Comparison of ENCODE assay signal across 27 mouse cellular contexts in genomic region chr6:89430749-89431148, GRCm38 (mm10).
A peak's percentile ranks its signal among the peaks of the same experiment; 100 is the strongest.
DNase-seq lines count a peak whose midpoint lies in the region; ATAC-seq and TF ChIP-seq lines count a peak whose summit lies in the region.
"Had no signal": no experiment of that assay in that cellular context is flagged by ENCODE, and none has a peak within 500 bp of the region (broad histone marks: within the 10 kb centered on the region; RNA-seq: fewer than 3 reads in every experiment).

No protein-coding gene starts in this region.

- TF ChIP-seq RAD21 in MEL (IDR thresholded peaks at IDR 0.05; ENCODE audit: low read depth, low read length): no peak

- no peak for TF ChIP-seq POLR2A in kidney, adult 2 months (IDR thresholded peaks at IDR 0.05; ENCODE audit: low read depth, low read length)
- no peak for TF ChIP-seq POLR2A in liver, adult 2 months (IDR thresholded peaks at IDR 0.05; ENCODE audit: extremely low read depth, insufficient read depth, low read length)
- TF ChIP-seq POLR2A in MEL (IDR thresholded peaks at IDR 0.05; ENCODE audit: control insufficient read depth in 1 of 2, insufficient read depth in 1 of 2, low read depth in 1 of 2, low read length in 2 of 2, poor library complexity in 1 of 2): no peak

- H3K36me3 ChIP-seq in kidney, adult 2 months (ENCODE audit: control insufficient read depth, insufficient read depth, low read length): no peaks in the 10 kb centered on the region
- H3K36me3 ChIP-seq in liver, adult 2 months (ENCODE audit: control insufficient read depth, insufficient read depth, low read length): no peaks in the 10 kb centered on the region
- H3K36me3 ChIP-seq in liver, postnatal 0 days (replicated peaks; ENCODE audit: insufficient read depth, low read length): no peaks in the 10 kb centered on the region
- H3K36me3 ChIP-seq in MEL (ENCODE audit: control insufficient read depth in 1 of 2, insufficient read depth in 2 of 2, low read length in 2 of 2): peaks cover 0 to 9% of the 10 kb centered on the region in 2 experiments; a peak in 2 of 4 replicates
- H3K36me3 ChIP-seq in macrophage (ENCODE audit: inconsistent target): no peaks in the 10 kb centered on the region
- no peaks in the 10 kb centered on the region for H3K36me3 ChIP-seq in stomach, postnatal 0 days (ENCODE audit: control insufficient read depth, insufficient read depth, low read length)
- H3K36me3 ChIP-seq in forebrain, embryonic 13.5 days (ENCODE audit: poor library complexity, severe bottlenecking): no peaks in the 10 kb centered on the region
- H3K36me3 ChIP-seq: forebrain, embryonic 10.5 days; G1E; heart, embryonic 10.5 days; heart, embryonic 13.5 days; hindbrain, embryonic 10.5 days; hindbrain, embryonic 13.5 days had no signal

- H3K4me3 ChIP-seq in kidney, adult 2 months (ENCODE audit: insufficient read depth, low read depth, low read length): no peak overlapping the region
- no peak overlapping the region for H3K4me3 ChIP-seq in liver, adult 2 months (ENCODE audit: insufficient read depth, low read depth, low read length)
- H3K4me3 ChIP-seq in liver, postnatal 0 days (ENCODE audit: low read depth, low read length): no peak overlapping the region
- H3K4me3 ChIP-seq in MEL (ENCODE audit: control insufficient read depth in 1 of 2, insufficient read depth in 1 of 2, low read depth in 2 of 2, low read length in 2 of 2) (no peak overlapping the region), macrophage (ENCODE audit: inconsistent target) (no peak overlapping the region)
- no peak overlapping the region for H3K4me3 ChIP-seq in stomach, postnatal 0 days (ENCODE audit: low read depth, low read length)
- no peak overlapping the region for H3K4me3 ChIP-seq in forebrain, embryonic 13.5 days
- H3K4me3 ChIP-seq: forebrain, embryonic 10.5 days; gastrocnemius, adult 2 months; heart, embryonic 10.5 days; heart, embryonic 13.5 days; hindbrain, embryonic 10.5 days; hindbrain, embryonic 13.5 days had no signal

- H3K4me2 ChIP-seq in liver, postnatal 0 days (ENCODE audit: low read depth, low read length): no peak overlapping the region
- no peak overlapping the region for H3K4me2 ChIP-seq in stomach, postnatal 0 days (replicated peaks; ENCODE audit: low read depth)
- no peak overlapping the region for H3K4me2 ChIP-seq in forebrain, embryonic 13.5 days
- H3K4me2 ChIP-seq: heart, embryonic 13.5 days; hindbrain, embryonic 13.5 days had no signal

- no peaks in the 10 kb centered on the region for H3K27me3 ChIP-seq in kidney, adult 2 months (replicated peaks; ENCODE audit: control insufficient read depth, insufficient read depth, low read length)
- H3K27me3 ChIP-seq in liver, adult 2 months (ENCODE audit: control insufficient read depth, insufficient read depth, low read length): no peaks in the 10 kb centered on the region
- H3K27me3 ChIP-seq in liver, postnatal 0 days (ENCODE audit: insufficient read depth, low read length): no peaks in the 10 kb centered on the region
- no peaks in the 10 kb centered on the region for H3K27me3 ChIP-seq in MEL (ENCODE audit: control insufficient read depth in 1 of 2, insufficient read depth in 2 of 2, low read length in 2 of 2)
- H3K27me3 ChIP-seq in stomach, postnatal 0 days (ENCODE audit: control insufficient read depth, insufficient read depth, low read length): no peaks in the 10 kb centered on the region
- H3K27me3 ChIP-seq in forebrain, embryonic 13.5 days: no peaks in the 10 kb centered on the region
- H3K27me3 ChIP-seq: heart, embryonic 13.5 days; hindbrain, embryonic 13.5 days had no signal

- no peaks in the 10 kb centered on the region for H3K9me3 ChIP-seq in liver, postnatal 0 days (ENCODE audit: low read length)
- no peaks in the 10 kb centered on the region for H3K9me3 ChIP-seq in MEL (replicated peaks; ENCODE audit: insufficient read depth, low read length)
- no peaks in the 10 kb centered on the region for H3K9me3 ChIP-seq in stomach, postnatal 0 days (ENCODE audit: control insufficient read depth, low read length)
- H3K9me3 ChIP-seq in forebrain, embryonic 13.5 days (replicated peaks): no peaks in the 10 kb centered on the region
- H3K9me3 ChIP-seq: forebrain, embryonic 10.5 days; G1E; heart, embryonic 10.5 days; heart, embryonic 13.5 days; hindbrain, embryonic 10.5 days; hindbrain, embryonic 13.5 days had no signal

- no peak for ATAC-seq in liver, postnatal 0 days
- ATAC-seq in stomach, postnatal 0 days (ENCODE audit: low FRiP score, low TSS enrichment): no peak
- ATAC-seq in forebrain, embryonic 13.5 days: no peak
- ATAC-seq: CD4-positive, CD25-positive, alpha-beta regulatory T cell, adult 4 months; forebrain, embryonic 14.5 days; forebrain, postnatal 0 days; hindbrain, embryonic 16.5 days; inflammation-experienced regulatory T-cells, adult 6 months had no signal

- no peaks in the 10 kb centered on the region for H3K79me2 ChIP-seq in liver, adult 2 months (ENCODE audit: control insufficient read depth, insufficient read depth, low read length)
- H3K79me2 ChIP-seq in MEL (ENCODE audit: control insufficient read depth, insufficient read depth, low read length, poor library complexity) (no peaks in the 10 kb centered on the region), macrophage (ENCODE audit: inconsistent target) (no peaks in the 10 kb centered on the region)

- TF ChIP-seq EP300 in liver, postnatal 0 days (IDR thresholded peaks at IDR 0.05; ENCODE audit: low read depth): no peak
- TF ChIP-seq EP300 in MEL (IDR thresholded peaks at IDR 0.05; ENCODE audit: low read depth in 1 of 2, low read length in 2 of 2): no peak
- no peak for TF ChIP-seq EP300 in stomach, postnatal 0 days (optimal IDR thresholded peaks at IDR 0.05)

- H3K27ac ChIP-seq in kidney, adult 2 months (ENCODE audit: insufficient read depth, low read depth, low read length): no peak overlapping the region
- no peak overlapping the region for H3K27ac ChIP-seq in liver, adult 2 months (replicated peaks; ENCODE audit: insufficient read depth, low read depth, low read length)
- no peak overlapping the region for H3K27ac ChIP-seq in liver, postnatal 0 days (ENCODE audit: low read depth)
- no peak overlapping the region for H3K27ac ChIP-seq in MEL (ENCODE audit: control insufficient read depth, low read depth, low read length)
- peak overlapping the region; percentile 24; the same call in 1 of the 2 replicates for H3K27ac ChIP-seq in macrophage
- no peak overlapping the region for H3K27ac ChIP-seq in stomach, postnatal 0 days (replicated peaks)
- H3K27ac ChIP-seq in forebrain, embryonic 13.5 days: no peak overlapping the region
- H3K27ac ChIP-seq: forebrain, embryonic 10.5 days; gastrocnemius, adult 2 months; heart, embryonic 10.5 days; heart, embryonic 13.5 days; hindbrain, embryonic 10.5 days; hindbrain, embryonic 13.5 days had no signal

- no peak overlapping the region for H3K9ac ChIP-seq in liver, adult 2 months (ENCODE audit: low read depth, low read length)
- no peak overlapping the region for H3K9ac ChIP-seq in liver, postnatal 0 days (replicated peaks)
- H3K9ac ChIP-seq in MEL (ENCODE audit: control insufficient read depth, low read depth, low read length, poor library complexity, severe bottlenecking): no peak overlapping the region
- no peak overlapping the region for H3K9ac ChIP-seq in stomach, postnatal 0 days (ENCODE audit: low read length)
- H3K9ac ChIP-seq in forebrain, embryonic 13.5 days: no peak overlapping the region
- H3K9ac ChIP-seq: forebrain, postnatal 0 days; heart, embryonic 13.5 days; hindbrain, embryonic 13.5 days had no signal

- H3K4me1 ChIP-seq in kidney, adult 2 months (ENCODE audit: control insufficient read depth, insufficient read depth, low read length): peaks cover 4% of the 10 kb centered on the region
- no peaks in the 10 kb centered on the region for H3K4me1 ChIP-seq in liver, adult 2 months (ENCODE audit: control insufficient read depth, insufficient read depth, low read length)
- no peaks in the 10 kb centered on the region for H3K4me1 ChIP-seq in liver, postnatal 0 days (ENCODE audit: insufficient read depth)
- H3K4me1 ChIP-seq in MEL (ENCODE audit: control insufficient read depth in 1 of 2, insufficient read depth in 2 of 2, low read length in 2 of 2): peaks cover 5 to 17% of the 10 kb centered on the region in 2 experiments; a peak in 3 of 4 replicates
- H3K4me1 ChIP-seq in stomach, postnatal 0 days (replicated peaks; ENCODE audit: control insufficient read depth, insufficient read depth): no peaks in the 10 kb centered on the region
- H3K4me1 ChIP-seq in forebrain, embryonic 13.5 days: no peaks in the 10 kb centered on the region
- H3K4me1 ChIP-seq: forebrain, embryonic 10.5 days had no signal

- TF ChIP-seq CTCF in kidney, adult 2 months (conservative IDR thresholded peaks at IDR 0.05; ENCODE audit: insufficient read depth, insufficient read length, low read depth, low read length): no peak
- no peak for TF ChIP-seq CTCF in liver, adult 2 months (IDR thresholded peaks at IDR 0.05; ENCODE audit: low read depth, low read length)
- TF ChIP-seq CTCF in liver, postnatal 0 days (IDR thresholded peaks at IDR 0.05; ENCODE audit: low read depth): no peak
- TF ChIP-seq CTCF in MEL (IDR thresholded peaks at IDR 0.05 in 2 of 3, conservative IDR thresholded peaks at IDR 0.05 in 1 of 3; ENCODE audit: control insufficient read depth in 1 of 3, insufficient read depth in 1 of 3, low read depth in 2 of 3, low read length in 3 of 3, poor library complexity in 1 of 3, severe bottlenecking in 1 of 3): no peak
- no peak for TF ChIP-seq CTCF in stomach, postnatal 0 days (IDR thresholded peaks at IDR 0.05; ENCODE audit: low read depth)

- peak; percentile 33 for DNase-seq in kidney, adult 2 months
- no peak for DNase-seq in kidney, postnatal 25 days
- DNase-seq in liver, adult 2 months (ENCODE audit: extremely low read depth, low read depth, low spot score): peak; percentile 12
- no peak for DNase-seq in liver, postnatal 0 days
- DNase-seq in MEL (ENCODE audit: low read depth, low spot score): no peak
- no peak for DNase-seq in stomach, postnatal 0 days (ENCODE audit: low spot score)
- DNase-seq: adrenal gland, adult 8-10 months; adrenal gland, postnatal 25 days; cerebellum, adult 18-20 months; cerebellum, adult 9-10 months; cerebellum, postnatal 14 days; forebrain, postnatal 0 days; gastrocnemius, adult 2 months; gastrocnemius, postnatal 14 days; heart, postnatal 14 days had no signal

TF ChIP-seq in MEL, 35 proteins besides CTCF, POLR2A, EP300 and RAD21:
- TF ChIP-seq ZKSCAN1 (IDR thresholded peaks at IDR 0.05; ENCODE audit: low read depth, low read length) (no peak), ZNF384 (IDR thresholded peaks at IDR 0.05; ENCODE audit: low read depth, low read length) (peak; percentile 46), TCF12 (IDR thresholded peaks at IDR 0.05; ENCODE audit: low read depth, low read length) (no peak), TAL1 (IDR thresholded peaks at IDR 0.05; ENCODE audit: low read length) (no peak), POLR2AphosphoS2 (IDR thresholded peaks at IDR 0.05; ENCODE audit: low read length) (no peak), POLR2AphosphoS5 (IDR thresholded peaks at IDR 0.05; ENCODE audit: borderline replicate concordance, low read depth, low read length) (no peak), NELFE (IDR thresholded peaks at IDR 0.05; ENCODE audit: low read depth, low read length) (no peak), MAZ (IDR thresholded peaks at IDR 0.05; ENCODE audit: low read depth, low read length) (no peak)

Comparison
In these comparisons a context has a peak if more than half of its experiments do, and no peak if none do; other contexts are left out.
1. DNase-seq: peak in kidney, adult 2 months (single experiment) and liver, adult 2 months (single experiment); none in kidney, postnatal 25 days (0 of 2), liver, postnatal 0 days (single experiment), MEL (single experiment) and stomach, postnatal 0 days (single experiment).